Mouse (Mus musculus) erythroblast, embryonic 14.5 days (primary cell): Measurements from ENCODE around the gene Tkt.

Source experiments
- GATA1 ChIP-seq: IDR thresholded peaks from 2 replicates; pipeline ENCODE4 v1.6.1; 2012; ENCODE audit warnings: low read length, inconsistent platforms, mixed read lengths
- TAL1 ChIP-seq: IDR thresholded peaks from 3 replicates; pipeline ENCODE4 v1.6.1; 2012; ENCODE audit warnings: low read length, inconsistent platforms, mixed read lengths

GRCm38 (mm10) chr14:30504990-30505389, 43.2 kb upstream of the Tkt start:
- no peak for TF ChIP-seq GATA1
- no peak for TF ChIP-seq TAL1
